ENCODE assay signal across 9 mouse cellular contexts in the genomic region with DNA sequence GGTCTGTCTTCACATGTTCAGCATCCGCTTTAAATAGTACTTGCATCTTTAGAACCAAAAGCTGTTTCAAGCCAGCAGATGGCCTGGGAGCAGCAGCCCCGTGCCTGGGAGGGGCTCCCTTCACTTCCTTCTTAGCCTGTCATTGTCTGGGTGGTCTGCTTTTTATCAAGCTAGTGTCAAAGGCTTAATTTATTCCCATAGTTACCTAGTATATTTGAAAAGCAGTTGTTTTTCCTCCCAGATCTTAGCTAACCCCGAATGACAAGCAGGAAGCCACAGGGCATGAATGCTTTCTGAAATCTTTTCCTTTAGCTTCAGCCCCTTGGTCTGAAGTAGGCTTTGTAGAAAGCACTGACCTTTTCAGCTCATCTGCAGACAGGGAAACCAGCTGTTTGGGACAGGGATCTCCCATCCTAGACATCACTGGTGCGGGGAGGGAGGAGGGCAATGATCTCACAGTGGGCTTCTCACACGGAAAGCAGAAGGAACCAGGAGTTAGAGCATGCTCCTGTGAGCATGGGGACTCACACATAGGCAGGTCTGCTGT. TPM values are rescaled to one million over a fixed set of nuclear protein-coding genes. Genes with fewer than 3 reads are reported as not detected.
A peak's percentile ranks its signal among the peaks of the same experiment; 100 is the strongest.
DNase-seq lines count a peak whose midpoint lies in the region; ATAC-seq lines count a peak whose summit lies in the region.
"Had no signal": no experiment of that assay in that cellular context is flagged by ENCODE, and none has a peak within 500 bp of the region (broad histone marks: within the 10 kb centered on the region; RNA-seq: fewer than 3 reads in every experiment).

No protein-coding gene starts in this region.

- H3K27me3 ChIP-seq in kidney, embryonic 15.5 days: peaks cover 7% of the 10 kb centered on the region; the same call in 1 of the 2 replicates
- peaks cover 22% of the 10 kb centered on the region for H3K27me3 ChIP-seq in embryonic facial prominence, embryonic 10.5 days (replicated peaks; ENCODE audit: low read depth, poor library complexity, severe bottlenecking)
- H3K27me3 ChIP-seq in hindbrain, embryonic 12.5 days: peaks cover 14% of the 10 kb centered on the region
- H3K27me3 ChIP-seq in neural tube, embryonic 13.5 days: peaks cover 15% of the 10 kb centered on the region

- H3K36me3 ChIP-seq in kidney, embryonic 15.5 days: no peaks in the 10 kb centered on the region
- no peaks in the 10 kb centered on the region for H3K36me3 ChIP-seq in embryonic facial prominence, embryonic 10.5 days (replicated peaks)
- H3K36me3 ChIP-seq in hindbrain, embryonic 12.5 days: no peaks in the 10 kb centered on the region
- no peaks in the 10 kb centered on the region for H3K36me3 ChIP-seq in neural tube, embryonic 13.5 days

- 14% methylated on average over 5 of the region's 5 CpGs for WGBS in kidney, embryonic 15.5 days
- WGBS in embryonic facial prominence, embryonic 10.5 days: 16% methylated on average over 5 of the region's 5 CpGs
- WGBS in hindbrain, embryonic 12.5 days: 12% methylated on average over 5 of the region's 5 CpGs
- WGBS in neural tube, embryonic 13.5 days: 16% methylated on average over 5 of the region's 5 CpGs

- H3K4me1 ChIP-seq in kidney, embryonic 15.5 days: peaks cover 14% of the 10 kb centered on the region
- H3K4me1 ChIP-seq in embryonic facial prominence, embryonic 10.5 days: peaks cover 30% of the 10 kb centered on the region
- peaks cover 28% of the 10 kb centered on the region for H3K4me1 ChIP-seq in hindbrain, embryonic 12.5 days
- peaks cover 17% of the 10 kb centered on the region for H3K4me1 ChIP-seq in neural tube, embryonic 13.5 days (replicated peaks)

- H3K9me3 ChIP-seq in kidney, embryonic 15.5 days (replicated peaks): no peaks in the 10 kb centered on the region
- H3K9me3 ChIP-seq in embryonic facial prominence, embryonic 10.5 days: no peaks in the 10 kb centered on the region
- H3K9me3 ChIP-seq in hindbrain, embryonic 12.5 days (replicated peaks): no peaks in the 10 kb centered on the region
- no peaks in the 10 kb centered on the region for H3K9me3 ChIP-seq in neural tube, embryonic 13.5 days

- peak overlapping the region; percentile 29 for H3K27ac ChIP-seq in kidney, embryonic 15.5 days
- H3K27ac ChIP-seq in embryonic facial prominence, embryonic 10.5 days (replicated peaks): peak overlapping the region; percentile 55
- H3K27ac ChIP-seq in hindbrain, embryonic 12.5 days: peak overlapping the region; percentile 42
- peak overlapping the region; percentile 7; the same call in 1 of the 2 replicates for H3K27ac ChIP-seq in neural tube, embryonic 13.5 days (replicated peaks)

- H3K9ac ChIP-seq in kidney, embryonic 15.5 days: no peak overlapping the region
- H3K9ac ChIP-seq in hindbrain, embryonic 12.5 days: no peak overlapping the region
- H3K9ac ChIP-seq in neural tube, embryonic 13.5 days: no peak overlapping the region

- H3K4me2 ChIP-seq in kidney, embryonic 15.5 days: no peak overlapping the region
- no peak overlapping the region for H3K4me2 ChIP-seq in hindbrain, embryonic 12.5 days (replicated peaks)
- no peak overlapping the region for H3K4me2 ChIP-seq in neural tube, embryonic 13.5 days

- DNase-seq in kidney, adult 18-20 months: no peak
- peak; percentile 47 for DNase-seq in embryonic facial prominence, embryonic 10.5 days (ENCODE audit: low spot score)
- no peak for DNase-seq in cerebellum, adult 9-11 months
- DNase-seq in adrenal gland, adult 18-20 months (ENCODE audit: low spot score in 2 of 2): no peak
- no peak for DNase-seq in layer of hippocampus, adult 11-12 months (ENCODE audit: low spot score)

- ATAC-seq in kidney, embryonic 15.5 days (replicated peaks; ENCODE audit: low FRiP score): no peak
- ATAC-seq in hindbrain, embryonic 12.5 days (ENCODE audit: low FRiP score): peak; percentile 67; the same call in 1 of the 2 replicates
- ATAC-seq in neural tube, embryonic 13.5 days (ENCODE audit: low read depth): no peak

- no peak overlapping the region for H3K4me3 ChIP-seq in kidney, embryonic 15.5 days (replicated peaks)
- H3K4me3 ChIP-seq in embryonic facial prominence, embryonic 10.5 days: no peak overlapping the region
- no peak overlapping the region for H3K4me3 ChIP-seq in hindbrain, embryonic 12.5 days
- H3K4me3 ChIP-seq in neural tube, embryonic 13.5 days: no peak overlapping the region

RNA-seq across cellular contexts. Expression of gene Slc18a2, which starts 6.8 kb away (rescaled TPM):
- polyA plus RNA-seq in kidney, embryonic 15.5 days (2015; fragmentation: Nextera tagmentation; extraction: Ambion mirVana): 9.1 and 13.2 TPM in 2 replicates
- 11.2 and 12.8 TPM in 2 replicates for polyA plus RNA-seq in embryonic facial prominence, embryonic 10.5 days (2016; fragmentation: Nextera tagmentation; extraction: Ambion mirVana)
- 17.5 and 17.9 TPM in 2 replicates for polyA plus RNA-seq in hindbrain, embryonic 12.5 days (2016; fragmentation: Nextera tagmentation; extraction: Ambion mirVana)
- 10.6 and 10.7 TPM in 2 replicates for polyA plus RNA-seq in neural tube, embryonic 13.5 days (2015; fragmentation: Nextera tagmentation; extraction: Ambion mirVana)
- 10 to 100 TPM; 11.4 to 20.1 TPM for total RNA-seq in adrenal gland, adult 18-20 months (2021)

RNA-seq across cellular contexts. Expression of gene Kcnk18, which starts 48.5 kb away (rescaled TPM):
- polyA plus RNA-seq in kidney, embryonic 15.5 days (2015; fragmentation: Nextera tagmentation; extraction: Ambion mirVana): not detected in 2 replicates
- 0.04 TPM in 1 of 2 replicates, not detected in the other for polyA plus RNA-seq in embryonic facial prominence, embryonic 10.5 days (2016; fragmentation: Nextera tagmentation; extraction: Ambion mirVana)
- polyA plus RNA-seq in hindbrain, embryonic 12.5 days (2016; fragmentation: Nextera tagmentation; extraction: Ambion mirVana): not detected in 2 replicates
- not detected in 2 replicates for polyA plus RNA-seq in neural tube, embryonic 13.5 days (2015; fragmentation: Nextera tagmentation; extraction: Ambion mirVana)
- not detected for total RNA-seq in adrenal gland, adult 18-20 months (2021)
- total RNA-seq: left cerebral cortex, postnatal 25 days had no signal

RNA-seq across cellular contexts. Expression of gene Rps12-ps3, which starts 54.6 kb away (rescaled TPM):
- polyA plus RNA-seq in kidney, embryonic 15.5 days (2015; fragmentation: Nextera tagmentation; extraction: Ambion mirVana): 10.3 and 18.9 TPM in 2 replicates
- 7.5 and 33.5 TPM in 2 replicates for polyA plus RNA-seq in embryonic facial prominence, embryonic 10.5 days (2016; fragmentation: Nextera tagmentation; extraction: Ambion mirVana)
- 7.2 TPM in 1 of 2 replicates, not detected in the other for polyA plus RNA-seq in hindbrain, embryonic 12.5 days (2016; fragmentation: Nextera tagmentation; extraction: Ambion mirVana)
- polyA plus RNA-seq in neural tube, embryonic 13.5 days (2015; fragmentation: Nextera tagmentation; extraction: Ambion mirVana): 4.9 and 12.1 TPM in 2 replicates
- 100 to 1,000 TPM; 513 to 677 TPM for total RNA-seq in adrenal gland, adult 18-20 months (2021)
